Mouse (Mus musculus): ENCODE results near the gene Pskh1. TPM values are rescaled to one million over a fixed set of nuclear protein-coding genes. Genes with fewer than 3 reads are reported as not detected.
A peak's percentile ranks its signal among the peaks of the same experiment; 100 is the strongest.

Pskh1 gene
- polyA plus RNA-seq, 1 experiment from 2014 or later: 36.4 TPM

- no peak for TF ChIP-seq CTCF (IDR thresholded peaks at IDR 0.05)
- CTCF ChIA-PET: no interaction called here
- in situ Hi-C loops (cut with MboI; ENCODE audit: low pct_unique_long_range_greater_than_20kb): no loop called here
- DNase-seq (ENCODE audit: low read depth, low spot score): no peak
- ATAC-seq: no peak
- POLR2A ChIA-PET: no interaction called here
- H3K27me3 ChIP-seq: no peaks in the 10 kb centered on the region
Observed at GRCm38 (mm10) chr8:105951057-105951659, 50.9 kb downstream of the Pskh1 start.

DNA sequence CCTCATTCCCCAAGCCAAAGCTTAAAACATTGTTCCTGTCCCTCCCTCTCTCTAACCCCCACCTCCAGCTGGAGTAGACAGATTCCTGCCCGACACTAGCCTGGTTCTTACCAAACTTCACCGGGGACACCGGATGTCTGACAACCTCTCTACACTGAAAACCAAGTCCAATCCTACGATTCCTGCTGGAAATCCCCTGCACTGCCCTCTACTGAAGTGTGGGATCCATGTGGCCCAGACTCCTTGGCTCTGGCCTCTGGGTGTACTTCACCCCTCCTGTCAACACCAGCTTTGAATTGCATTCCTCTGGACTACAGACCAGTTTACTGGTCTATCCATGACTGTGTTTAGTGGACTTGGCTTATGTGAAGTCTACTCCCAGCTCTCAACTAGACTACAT lies 56.3 kb downstream of the Pskh1 start:
- DNase-seq (ENCODE audit: low read depth, low spot score): no peak
- no peak for TF ChIP-seq CTCF (IDR thresholded peaks at IDR 0.05)
- ChIA-PET CTCF (interaction anchor here (1.2 kb wide), 1 partner anchor 27 kb away, joined by 4 read pairs; no protein-coding TSS in a partner anchor), POLR2A (no interaction called here)
- in situ Hi-C loops (cut with MboI; ENCODE audit: low pct_unique_long_range_greater_than_20kb): no loop called here
- ATAC-seq: no peak
- no peaks in the 10 kb centered on the region for H3K27me3 ChIP-seq

GRCm38 (mm10) chr8:105957813-105958212 lies 57.6 kb downstream of the Pskh1 start:
- POLR2A ChIA-PET: interaction anchor here (0.5 to 1.1 kb wide), 4 partner anchors 9 to 249 kb away, joined by 3 to 4 read pairs (median 3); no protein-coding TSS in a partner anchor
- in situ Hi-C loops (cut with MboI; ENCODE audit: low pct_unique_long_range_greater_than_20kb): no loop called here
- ATAC-seq: peak; percentile 51
- no peak for DNase-seq (ENCODE audit: low read depth, low spot score)
- TF ChIP-seq CTCF (IDR thresholded peaks at IDR 0.05): no peak
- CTCF ChIA-PET: interaction anchor here (1.0 to 1.9 kb wide), 3 partner anchors 9 to 243 kb away, joined by 3 to 6 read pairs (median 6); no protein-coding TSS in a partner anchor
- no peaks in the 10 kb centered on the region for H3K27me3 ChIP-seq

DNA sequence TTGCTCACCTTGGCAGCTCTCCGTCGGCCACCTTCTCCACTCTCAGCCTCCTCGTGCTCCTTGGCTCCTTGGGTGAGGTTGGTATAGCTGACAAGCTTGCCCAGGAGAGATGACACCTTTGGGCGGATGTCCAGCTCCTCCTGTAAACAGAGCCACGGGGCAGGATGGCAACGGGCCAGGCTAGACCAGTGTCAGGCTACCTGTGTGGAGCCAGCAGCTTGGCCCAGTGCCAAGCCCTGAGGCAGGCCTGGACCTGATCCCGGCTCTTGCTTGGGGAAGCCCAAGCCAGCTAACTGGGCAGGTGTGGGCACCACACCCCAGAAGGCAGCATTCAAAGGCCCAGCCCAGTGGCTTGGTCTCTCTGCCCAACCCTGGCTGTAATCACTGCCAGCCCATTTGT lies 59.1 kb downstream of the Pskh1 start:
- CTCF ChIA-PET: interaction anchor here (0.9 to 1.9 kb wide), 3 partner anchors 8 to 29 kb away, joined by 3 to 6 read pairs (median 6); partner anchors contain the start of gene Psmb10
- TF ChIP-seq CTCF (IDR thresholded peaks at IDR 0.05): no peak
- no peaks in the 10 kb centered on the region for H3K27me3 ChIP-seq
- POLR2A ChIA-PET: interaction anchor here (0.7 kb wide), 1 partner anchor 20 kb away, joined by 3 read pairs; no protein-coding TSS in a partner anchor
- in situ Hi-C loops (cut with MboI; ENCODE audit: low pct_unique_long_range_greater_than_20kb): no loop called here
- ATAC-seq (no peak), DNase-seq (ENCODE audit: low read depth, low spot score) (no peak)

DNA sequence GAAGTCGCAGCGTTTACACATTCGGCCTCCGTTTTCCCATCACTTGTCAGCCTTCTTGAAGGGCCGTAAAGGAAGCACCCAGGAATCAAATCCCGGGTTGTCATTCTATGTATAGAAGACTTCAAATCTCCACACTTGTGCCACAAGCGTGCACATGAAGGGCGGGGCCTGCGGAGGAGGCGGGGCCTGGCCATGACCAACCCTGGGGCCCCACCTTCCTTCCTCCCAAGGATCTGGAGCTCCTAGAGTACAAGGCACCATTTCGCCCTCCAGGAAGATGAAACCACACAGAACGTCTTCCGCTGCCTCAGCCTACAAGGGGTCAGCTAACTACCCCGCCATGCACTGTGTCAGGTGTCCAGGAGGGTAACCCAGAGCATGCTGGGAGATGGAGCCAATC lies 60.9 kb downstream of the Pskh1 start:
- no peaks in the 10 kb centered on the region for H3K27me3 ChIP-seq
- in situ Hi-C loops (cut with MboI; ENCODE audit: low pct_unique_long_range_greater_than_20kb): no loop called here
- ATAC-seq: no peak
- TF ChIP-seq CTCF (IDR thresholded peaks at IDR 0.05): no peak
- ChIA-PET POLR2A (no interaction called here), CTCF (no interaction called here)
- no peak for DNase-seq (ENCODE audit: low read depth, low spot score)

- ATAC-seq (no peak), DNase-seq (ENCODE audit: low read depth, low spot score) (no peak)
- POLR2A ChIA-PET: no interaction called here
- in situ Hi-C loops (cut with MboI; ENCODE audit: low pct_unique_long_range_greater_than_20kb): no loop called here
- no peaks in the 10 kb centered on the region for H3K27me3 ChIP-seq
- TF ChIP-seq CTCF (IDR thresholded peaks at IDR 0.05): no peak
- CTCF ChIA-PET: no interaction called here
Observed at GRCm38 (mm10) chr8:105961536-105961935, 61.3 kb downstream of the Pskh1 start.

- DNase-seq (ENCODE audit: low read depth, low spot score) (no peak), ATAC-seq (no peak)
- TF ChIP-seq CTCF (IDR thresholded peaks at IDR 0.05): no peak
- ChIA-PET POLR2A (interaction anchor here (0.6 to 0.7 kb wide), 3 partner anchors 19 to 521 kb away, joined by 3 to 4 read pairs (median 3); no protein-coding TSS in a partner anchor), CTCF (interaction anchor here (0.6 to 0.8 kb wide), 2 partner anchors 26 to 177 kb away, joined by 3 read pairs; no protein-coding TSS in a partner anchor)
- no peaks in the 10 kb centered on the region for H3K27me3 ChIP-seq
- in situ Hi-C loops (cut with MboI; ENCODE audit: low pct_unique_long_range_greater_than_20kb): no loop called here
Observed at GRCm38 (mm10) chr8:105964506-105965265, 64.4 kb downstream of the Pskh1 start.

DNA sequence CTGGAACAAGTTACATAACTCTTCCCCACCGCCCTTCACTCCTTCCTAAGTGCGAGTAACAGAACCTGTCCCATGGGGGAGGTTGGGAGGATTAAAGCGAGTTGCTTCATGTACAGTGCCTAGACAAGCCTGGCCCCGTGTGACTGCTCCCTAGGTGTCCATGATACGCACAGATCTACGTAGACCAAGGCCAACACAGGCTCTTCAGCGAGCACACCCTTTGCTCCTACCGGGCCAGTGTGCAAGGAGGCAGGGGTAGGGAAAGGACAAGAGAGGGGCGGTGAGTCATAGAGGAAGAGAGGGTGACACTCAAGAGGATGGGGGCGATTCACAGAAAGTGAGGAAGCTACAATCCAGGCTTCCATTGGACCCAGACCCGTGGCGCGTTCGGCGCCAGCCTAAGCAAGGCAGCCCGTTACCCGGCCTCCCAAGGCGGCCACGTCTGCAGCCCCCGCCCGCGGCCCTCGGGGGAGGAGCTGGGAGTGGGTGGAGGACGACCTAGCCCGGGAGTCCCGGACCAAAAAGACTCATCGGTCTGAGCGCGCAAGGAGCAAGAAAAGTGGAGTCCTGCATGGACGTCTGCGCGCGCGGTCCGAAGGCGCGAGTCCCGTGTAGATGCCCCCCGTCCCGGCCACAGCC lies 65.1 kb downstream of the Pskh1 start:
- no peak for TF ChIP-seq CTCF (IDR thresholded peaks at IDR 0.05)
- ATAC-seq: peak; percentile 52
- in situ Hi-C loops (cut with MboI; ENCODE audit: low pct_unique_long_range_greater_than_20kb): no loop called here
- DNase-seq (ENCODE audit: low read depth, low spot score): no peak
- POLR2A ChIA-PET: no interaction called here
- CTCF ChIA-PET: no interaction called here
- no peaks in the 10 kb centered on the region for H3K27me3 ChIP-seq

DNA sequence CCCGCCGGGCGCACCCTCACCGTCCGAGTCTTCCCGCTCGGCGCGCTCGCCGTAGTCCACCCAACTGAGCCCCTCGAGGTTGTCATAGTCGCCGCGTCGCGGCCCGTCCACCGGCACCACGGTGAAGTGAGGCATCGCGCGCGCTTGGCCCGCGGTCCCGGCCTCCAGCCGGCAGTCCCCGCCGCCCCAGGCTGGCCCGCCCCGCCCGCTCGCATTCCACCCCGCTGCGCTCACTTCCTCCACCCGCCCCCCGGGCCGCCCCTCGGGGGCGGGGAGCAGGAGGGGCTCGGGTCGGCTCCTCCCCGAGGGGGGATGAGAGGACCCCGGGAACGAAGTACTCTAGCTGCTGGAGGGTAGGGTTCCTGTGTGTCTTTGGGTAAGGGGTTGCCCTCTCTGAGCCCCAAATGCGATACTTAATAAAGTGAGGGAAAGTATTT lies 65.7 kb downstream of the Pskh1 start, which contains the start of gene Slc12a4:
TSS of gene Slc12a4 (minus strand) at position 193 of the 437 bp plus-strand sequence.
- ATAC-seq: peak; percentile 61

DNA sequence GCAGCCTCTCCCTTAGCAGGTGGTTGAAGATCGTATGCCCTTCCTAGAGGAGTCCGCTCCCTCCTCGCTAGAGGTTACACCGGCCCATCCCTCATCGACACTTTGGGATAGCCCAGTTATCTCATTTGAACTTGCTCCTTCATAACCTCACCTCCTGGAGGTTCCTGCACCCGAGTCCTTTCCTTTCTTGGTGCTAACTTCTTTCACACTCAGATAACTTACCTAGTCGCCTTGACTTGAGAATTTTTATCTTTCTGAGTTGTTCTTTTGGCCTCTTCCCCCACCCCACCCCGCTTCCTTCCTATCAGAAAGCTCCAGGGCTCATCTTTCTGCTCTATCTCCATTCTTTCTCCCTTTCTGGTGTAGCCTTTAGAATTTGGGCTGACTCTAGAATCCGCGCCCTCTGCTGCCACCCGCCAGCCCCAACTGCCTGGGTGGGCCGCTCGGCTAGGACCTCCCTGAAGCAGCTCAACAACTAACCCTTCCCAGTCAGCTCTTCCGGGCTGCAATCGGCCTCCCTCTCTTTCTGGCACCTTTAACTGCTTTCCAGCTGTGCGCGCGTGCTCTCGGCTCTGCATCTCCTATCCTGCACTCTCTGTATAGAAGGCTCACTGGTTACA lies 66.6 kb downstream of the Pskh1 start:
- H3K27me3 ChIP-seq: no peaks in the 10 kb centered on the region
- CTCF ChIA-PET: interaction anchor here (1.2 kb wide), 1 partner anchor 8 kb away, joined by 6 read pairs; no protein-coding TSS in a partner anchor
- DNase-seq (ENCODE audit: low read depth, low spot score): no peak
- TF ChIP-seq CTCF (IDR thresholded peaks at IDR 0.05): no peak
- ATAC-seq: no peak
- POLR2A ChIA-PET: interaction anchor here (0.6 kb wide), 1 partner anchor 28 kb away, joined by 4 read pairs; no protein-coding TSS in a partner anchor
- in situ Hi-C loops (cut with MboI; ENCODE audit: low pct_unique_long_range_greater_than_20kb): no loop called here

More for the DNA sequence above, 65.7 kb downstream of the Pskh1 start, which contains the start of gene Slc12a4:
- DNase-seq (ENCODE audit: low read depth, low spot score): no peak
- H3K27me3 ChIP-seq: no peaks in the 10 kb centered on the region
- no peak for TF ChIP-seq CTCF (IDR thresholded peaks at IDR 0.05)
- in situ Hi-C loops (cut with MboI; ENCODE audit: low pct_unique_long_range_greater_than_20kb): no loop called here
- ChIA-PET POLR2A (interaction anchor here (0.6 kb wide), 1 partner anchor 27 kb away, joined by 4 read pairs; no protein-coding TSS in a partner anchor), CTCF (no interaction called here)
